Mouse (Mus musculus) bone marrow, adult 2 months (tissue): Measurements from ENCODE around the gene Bcas1. TPM values are rescaled to one million over a fixed set of nuclear protein-coding genes. Genes with fewer than 3 reads are reported as not detected.
A peak's percentile ranks its signal among the peaks of the same experiment; 100 is the strongest.

Source experiments
- H3K27ac ChIP-seq: fragments of 200-500 bp; 2 replicates; pipeline ENCODE4 v1.5.1; 2012; ENCODE audit warnings: low read depth, mild to moderate bottlenecking, control low read depth, inconsistent platforms, low read length; ENCODE audit not compliant: control insufficient read depth, poor library complexity, insufficient read depth
- H3K4me1 ChIP-seq: fragments of 200-500 bp; 2 replicates; pipeline ENCODE4 v1.6.1; 2011; ENCODE audit warnings: low read length; ENCODE audit not compliant: control insufficient read depth, insufficient read depth
- H3K4me3 ChIP-seq: fragments of 200-500 bp; replicated peaks from 2 replicates; pipeline ENCODE3; 2011; ENCODE audit warnings: mild to moderate bottlenecking, low read depth, low read length, control low read depth; ENCODE audit not compliant: control insufficient read depth
- CTCF ChIP-seq: fragments of 200-500 bp; IDR thresholded peaks from 2 replicates; pipeline ENCODE4 v1.5.1; 2011; ENCODE audit warnings: low read length, control low read depth; ENCODE audit not compliant: control insufficient read depth, insufficient read depth
- POLR2A ChIP-seq: fragments of 200-500 bp; IDR thresholded peaks from 2 replicates; pipeline ENCODE4 v1.6.1; 2011; ENCODE audit warnings: low read depth, mild to moderate bottlenecking, control low read depth, low read length, borderline replicate concordance; ENCODE audit not compliant: control insufficient read depth
- WGBS: fragments of 180-500 bp; shearing (Covaris S2); methylation state at CpG from one replicate; pipeline ENCODE4 v1.1.7; 2018; 5-methylcytosine and 5-hydroxymethylcytosine counted together
- polyA plus RNA-seq: library from polyadenylated mRNA; stranded (reverse); fragments of >200 nt; gene quantifications from 2 replicates; pipeline ENCODE4 v1.2.4, GENCODE M21; 2011; ENCODE audit warnings: low replicate concordance; ENCODE audit not compliant: missing spikeins, insufficient read depth, insufficient read length

The Bcas1 gene
- polyA plus RNA-seq, 1 experiment, result 2.4 TPM

DNA sequence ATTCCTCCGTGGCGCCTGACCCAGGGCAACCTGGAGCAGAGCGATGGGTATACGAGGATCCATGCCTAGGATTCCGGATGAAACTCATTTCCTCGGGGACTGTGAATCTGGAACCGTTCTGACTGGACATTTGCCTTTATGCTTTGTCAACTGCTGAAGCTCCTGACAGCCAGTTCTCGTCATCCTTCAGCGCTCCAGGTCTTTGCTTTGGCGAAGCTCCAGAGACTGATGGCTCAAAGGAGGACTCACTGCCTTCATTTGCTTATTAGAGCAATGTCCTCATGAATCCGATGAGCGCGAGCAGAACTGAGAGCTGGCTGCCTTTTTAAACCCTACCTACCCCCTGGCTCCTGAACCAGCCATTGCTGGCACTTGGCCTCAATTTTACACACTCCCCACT lies 11.1 kb upstream of the Bcas1 start:
- 73% methylated on average over 13 of the region's 13 CpGs for WGBS
- TF ChIP-seq CTCF (no peak), POLR2A (no peak)
- Histone ChIP-seq H3K27ac (no peak overlapping the region), H3K4me3 (no peak overlapping the region), H3K4me1 (no peaks in the 10 kb centered on the region)

DNA sequence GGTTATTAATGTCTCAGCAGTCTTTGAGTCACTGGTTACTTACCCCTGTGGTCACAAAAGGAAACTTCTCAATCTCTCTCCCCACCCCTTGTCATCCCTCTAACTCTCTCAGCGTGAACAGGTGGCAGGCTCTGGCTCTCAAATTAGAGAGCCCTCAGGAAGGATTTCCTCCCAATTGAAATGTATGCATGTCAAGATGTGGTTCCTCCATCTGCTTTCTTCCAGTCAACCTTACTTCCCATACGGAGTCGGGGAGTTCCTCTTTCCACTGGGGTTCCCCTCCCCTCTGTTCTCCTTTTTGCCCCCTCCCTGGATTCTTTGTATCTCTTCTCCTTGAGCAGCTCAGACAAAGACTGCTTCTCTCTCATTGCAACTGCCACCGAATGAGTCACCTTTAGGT lies 8.6 kb upstream of the Bcas1 start:
- no peak overlapping the region for H3K27ac ChIP-seq
- no peak overlapping the region for H3K4me3 ChIP-seq
- no peak for TF ChIP-seq POLR2A
- no peak for TF ChIP-seq CTCF
- no peaks in the 10 kb centered on the region for H3K4me1 ChIP-seq
- 2% methylated on average over 4 of the region's 4 CpGs for WGBS

DNA sequence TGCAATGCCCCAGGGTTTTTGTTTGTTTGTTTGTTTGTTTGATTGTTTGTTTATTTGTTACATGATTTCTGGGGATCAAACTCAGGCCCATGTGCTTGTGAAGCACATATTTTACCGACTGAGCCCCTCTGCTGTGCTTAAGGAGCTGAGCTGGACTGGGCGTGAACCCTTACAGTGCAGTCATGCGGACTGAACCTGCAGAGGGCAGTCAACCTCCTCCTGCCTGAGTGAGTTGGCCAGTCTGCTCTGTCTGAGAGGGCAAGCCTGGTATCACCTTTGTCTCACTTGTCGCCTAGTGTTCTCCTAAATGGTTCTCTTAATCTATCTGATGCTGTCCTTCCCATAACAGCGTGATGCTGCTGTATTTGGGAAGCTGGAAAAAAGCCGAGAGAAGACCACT lies 4.5 kb upstream of the Bcas1 start:
- TF ChIP-seq CTCF, result no peak
- TF ChIP-seq POLR2A, result no peak
- no peaks in the 10 kb centered on the region for H3K4me1 ChIP-seq
- no peak overlapping the region for H3K4me3 ChIP-seq
- H3K27ac ChIP-seq, result no peak overlapping the region
- 74% methylated on average over 6 of the region's 6 CpGs for WGBS

DNA sequence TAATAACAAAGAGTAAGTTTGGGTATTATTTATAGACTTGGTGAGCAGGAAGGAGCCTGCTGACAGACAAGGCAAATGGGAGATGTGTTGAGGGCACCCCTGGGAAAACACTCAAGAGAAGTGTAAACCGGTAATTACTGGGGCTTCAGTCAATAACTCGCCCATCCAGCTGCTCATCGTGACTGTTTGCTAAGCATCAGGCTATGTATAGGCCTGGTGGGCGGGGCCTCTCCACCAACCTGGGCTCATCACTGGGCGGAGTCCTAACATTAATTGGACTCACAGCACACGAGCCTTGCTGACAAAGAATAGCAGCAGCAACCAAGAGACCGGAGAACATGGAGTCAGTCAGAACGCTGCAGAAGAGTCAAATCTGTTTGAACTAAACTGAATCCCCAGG lies 1.3 kb upstream of the Bcas1 start:
- TF ChIP-seq CTCF (no peak), POLR2A (no peak)
- WGBS, result 67% methylated on average over 8 of the region's 8 CpGs
- Histone ChIP-seq H3K4me3 (no peak overlapping the region), H3K27ac (no peak overlapping the region), H3K4me1 (no peaks in the 10 kb centered on the region)

DNA sequence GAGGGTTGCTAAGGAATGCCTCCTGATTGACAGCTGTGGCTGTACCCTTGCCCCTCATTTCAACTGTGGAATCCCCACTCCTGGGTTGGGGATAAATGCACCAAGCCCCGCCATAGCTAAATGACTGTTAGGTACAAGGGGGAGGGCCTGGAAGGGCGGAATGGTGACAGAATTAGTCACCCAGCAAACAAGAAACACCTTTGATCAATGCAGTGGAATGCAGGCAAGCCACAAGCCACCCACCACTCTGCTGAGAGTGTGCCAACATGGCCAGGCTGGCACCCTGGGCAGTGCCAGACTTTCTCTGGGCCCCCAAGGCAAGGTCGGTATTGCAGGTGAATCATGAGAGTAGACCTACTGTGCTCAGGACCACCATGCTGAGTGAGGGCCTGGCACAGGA lies 3.5 kb downstream of the Bcas1 start:
- 69% methylated on average over 3 of the region's 3 CpGs for WGBS
- Histone ChIP-seq H3K27ac (no peak overlapping the region), H3K4me3 (no peak overlapping the region), H3K4me1 (no peaks in the 10 kb centered on the region)
- TF ChIP-seq CTCF, result no peak
- no peak for TF ChIP-seq POLR2A

DNA sequence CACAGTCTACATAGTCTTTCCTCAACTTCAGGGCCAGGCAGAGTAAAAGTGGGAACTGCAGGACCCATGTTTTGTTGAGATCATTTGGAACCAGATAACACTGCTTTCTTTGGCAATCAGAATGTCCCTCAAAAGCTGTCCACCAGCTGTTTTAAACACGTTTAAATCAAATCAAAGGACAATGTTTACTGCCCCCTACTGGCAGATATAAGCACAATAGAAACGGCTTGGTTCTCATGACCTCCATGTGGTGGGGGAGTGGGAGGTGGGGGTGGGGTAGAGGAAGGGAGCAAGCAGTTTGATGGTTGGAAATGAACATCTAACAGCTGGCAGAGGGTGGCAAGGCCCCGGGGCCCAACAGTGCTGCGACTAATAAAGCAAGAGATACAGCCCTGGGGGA lies 5.7 kb downstream of the Bcas1 start:
- no peaks in the 10 kb centered on the region for H3K4me1 ChIP-seq
- 42% methylated on average over 4 of the region's 4 CpGs for WGBS
- no peak overlapping the region for H3K27ac ChIP-seq
- TF ChIP-seq POLR2A (no peak), CTCF (no peak)
- no peak overlapping the region for H3K4me3 ChIP-seq

DNA sequence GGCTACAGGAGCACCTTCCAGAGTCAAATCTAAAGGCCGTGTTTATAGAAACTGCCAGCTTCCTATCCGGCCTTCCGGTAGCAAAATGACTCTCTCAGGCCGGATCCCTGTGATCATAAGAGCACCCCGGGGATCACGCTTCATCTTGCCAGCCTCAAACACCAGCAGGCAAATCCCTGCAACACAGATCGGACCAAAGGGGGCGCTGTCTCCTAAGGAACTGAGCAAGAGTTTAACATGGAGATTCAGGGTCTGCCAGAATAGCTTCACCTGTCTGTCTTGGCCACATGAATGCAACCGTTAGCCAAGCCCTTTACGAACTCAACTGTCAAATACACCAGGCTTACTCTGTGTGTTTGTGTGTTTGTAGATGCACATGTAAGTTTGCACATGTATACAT lies 8.9 kb downstream of the Bcas1 start:
- TF ChIP-seq POLR2A (no peak), CTCF (peak; percentile 18; the same call in 1 of the 2 replicates)

DNA sequence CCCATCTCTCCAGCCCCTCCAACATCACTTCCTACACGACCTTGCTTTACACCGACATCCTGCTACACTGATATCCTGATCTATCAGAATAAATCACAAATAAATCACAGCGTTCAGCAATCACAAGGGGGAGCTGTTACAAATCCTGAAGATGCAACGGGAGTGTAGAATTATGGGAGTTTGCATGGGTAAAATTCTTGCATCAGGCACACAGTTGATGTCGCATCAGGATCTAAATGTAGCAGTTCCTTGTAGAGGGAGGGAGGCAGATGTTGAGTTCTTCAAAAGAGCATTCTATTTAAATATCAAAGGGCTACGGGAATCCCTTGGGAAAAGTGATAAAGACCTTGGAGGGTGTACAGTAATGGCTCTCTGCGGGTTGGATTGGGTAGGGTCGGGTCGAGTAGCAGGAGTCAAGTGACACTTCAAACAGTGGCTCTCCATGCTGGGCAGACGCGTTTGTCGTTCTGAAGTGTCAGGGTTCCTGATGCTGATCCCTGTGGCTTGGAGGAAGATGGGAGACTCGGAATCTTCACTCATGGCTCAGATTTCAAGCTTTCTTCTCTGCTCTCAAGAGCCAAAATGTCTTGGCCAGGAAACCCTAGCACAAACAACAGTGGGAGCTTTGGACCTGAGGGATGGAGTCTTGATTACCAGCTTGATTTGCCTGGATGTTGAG lies 16.0 kb downstream of the Bcas1 start:
- no peaks in the 10 kb centered on the region for H3K4me1 ChIP-seq
- TF ChIP-seq POLR2A, result no peak
- TF ChIP-seq CTCF, result no peak
- WGBS, result 7% methylated on average over 13 of the region's 13 CpGs

More for the DNA sequence above, 8.9 kb downstream of the Bcas1 start:
- no peak overlapping the region for H3K27ac ChIP-seq
- H3K4me1 ChIP-seq, result no peaks in the 10 kb centered on the region
- no peak overlapping the region for H3K4me3 ChIP-seq
- WGBS, result 48% methylated on average over 10 of the region's 10 CpGs

DNA sequence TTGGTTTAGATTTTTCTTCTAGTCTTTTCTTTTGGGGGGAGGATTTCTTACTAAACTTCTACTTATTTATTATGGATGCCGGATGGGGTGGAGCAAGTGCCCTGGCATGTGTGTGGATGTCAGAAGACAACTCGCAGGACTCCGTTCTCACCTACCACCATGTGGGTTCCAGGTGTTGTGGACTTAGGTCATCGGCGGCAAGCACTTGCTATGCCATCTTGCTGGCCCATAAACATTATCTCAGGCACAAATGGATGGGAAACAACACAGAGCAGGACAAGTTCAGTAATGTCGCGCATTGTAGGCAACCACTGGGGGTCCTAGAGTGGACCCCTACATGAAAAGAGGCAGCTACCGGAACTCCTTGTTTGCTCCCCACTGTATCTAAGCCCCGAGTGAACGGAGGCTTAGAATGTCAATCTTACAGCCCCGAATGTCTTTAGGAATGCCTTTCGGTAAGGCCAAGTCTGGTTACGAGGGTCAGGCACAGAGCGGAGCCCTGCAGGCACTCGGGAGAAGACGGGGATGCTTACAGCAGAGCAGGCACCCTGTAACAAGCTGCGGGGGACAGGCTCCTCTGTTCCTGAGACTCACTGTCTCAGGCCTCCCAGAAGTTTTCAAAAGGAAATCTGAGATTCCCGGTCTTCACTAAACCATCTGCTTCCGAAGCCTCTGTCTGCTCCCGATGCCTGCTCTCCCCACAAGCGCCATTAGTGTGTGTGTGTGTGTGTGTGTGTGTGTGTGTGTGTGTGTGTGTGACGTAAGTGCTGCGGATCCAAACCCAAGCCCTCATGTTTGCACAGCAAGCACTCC lies 16.8 kb downstream of the Bcas1 start:
- no peak overlapping the region for H3K27ac ChIP-seq
- H3K4me1 ChIP-seq, result no peaks in the 10 kb centered on the region
- TF ChIP-seq CTCF (no peak), POLR2A (no peak)
- no peak overlapping the region for H3K4me3 ChIP-seq
- 35% methylated on average over 23 of the region's 23 CpGs for WGBS

More for the DNA sequence above, 16.0 kb downstream of the Bcas1 start:
- Histone ChIP-seq H3K27ac (no peak overlapping the region), H3K4me3 (no peak overlapping the region)
